Mouse (Mus musculus): ENCODE results near the gene Rnf157.
"Not testable (repeated sequence)": the region's sequence is repeated elsewhere in the genome, so short reads cannot be mapped to it uniquely, and the experiment has no call there.

Gene Rnf157

GRCm38 (mm10) chr11:116435992-116436724 is 23.3 kb upstream of the Rnf157 start:
- in situ Hi-C loops (cut with MboI; ENCODE audit: low pct_unique_long_range_greater_than_20kb in 1 of 2, low sequenced_read_pairs in 2 of 2, unreplicated experiment in 1 of 2): no loop called here

GRCm38 (mm10) chr11:116434967-116435752 is 22.3 kb upstream of the Rnf157 start:
- in situ Hi-C loops (cut with MboI; ENCODE audit: low pct_unique_long_range_greater_than_20kb in 1 of 2, low sequenced_read_pairs in 2 of 2, unreplicated experiment in 1 of 2): no loop called here

GRCm38 (mm10) chr11:116434287-116434966 is 21.6 kb upstream of the Rnf157 start:
- in situ Hi-C loops (cut with MboI; ENCODE audit: low pct_unique_long_range_greater_than_20kb in 1 of 2, low sequenced_read_pairs in 2 of 2, unreplicated experiment in 1 of 2): no loop called here

GRCm38 (mm10) chr11:116433356-116434286 is 20.8 kb upstream of the Rnf157 start, which contains the start of gene Ubald2:
Gene Ubald2 (plus strand): TSS chr11:116434094.
- in situ Hi-C loops (cut with MboI; ENCODE audit: low pct_unique_long_range_greater_than_20kb in 1 of 2, low sequenced_read_pairs in 2 of 2, unreplicated experiment in 1 of 2): no loop called here

- in situ Hi-C loops (cut with MboI; ENCODE audit: low pct_unique_long_range_greater_than_20kb in 1 of 2, low sequenced_read_pairs in 2 of 2, unreplicated experiment in 1 of 2): no loop called here
Measured at GRCm38 (mm10) chr11:116432593-116433355, 19.9 kb upstream of the Rnf157 start.

DNA sequence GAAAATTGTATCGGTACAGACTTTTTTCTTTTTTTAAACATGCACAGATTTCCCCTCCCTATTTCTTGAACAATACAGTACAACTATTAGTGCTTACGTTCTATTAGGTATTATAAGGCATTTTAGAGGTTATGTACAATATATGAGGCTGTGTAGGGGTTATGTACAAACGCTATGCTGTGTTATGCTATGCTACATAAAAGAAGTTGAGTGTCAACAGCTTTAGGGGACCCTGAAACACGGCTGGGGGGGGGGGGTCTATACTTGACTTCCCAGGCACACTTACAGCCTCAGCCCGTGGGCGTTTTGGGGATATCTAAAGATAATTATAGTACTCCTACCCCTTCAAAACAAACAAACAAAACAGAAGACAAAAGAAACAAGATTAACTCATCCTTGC is 19.3 kb upstream of the Rnf157 start:
- in situ Hi-C loops (cut with MboI; ENCODE audit: low pct_unique_long_range_greater_than_20kb in 1 of 2, low sequenced_read_pairs in 2 of 2, unreplicated experiment in 1 of 2): no loop called here

- in situ Hi-C loops (cut with MboI; ENCODE audit: low pct_unique_long_range_greater_than_20kb in 1 of 2, low sequenced_read_pairs in 2 of 2, unreplicated experiment in 1 of 2): no loop called here
Measured at GRCm38 (mm10) chr11:116431428-116432077, 18.7 kb upstream of the Rnf157 start.

DNA sequence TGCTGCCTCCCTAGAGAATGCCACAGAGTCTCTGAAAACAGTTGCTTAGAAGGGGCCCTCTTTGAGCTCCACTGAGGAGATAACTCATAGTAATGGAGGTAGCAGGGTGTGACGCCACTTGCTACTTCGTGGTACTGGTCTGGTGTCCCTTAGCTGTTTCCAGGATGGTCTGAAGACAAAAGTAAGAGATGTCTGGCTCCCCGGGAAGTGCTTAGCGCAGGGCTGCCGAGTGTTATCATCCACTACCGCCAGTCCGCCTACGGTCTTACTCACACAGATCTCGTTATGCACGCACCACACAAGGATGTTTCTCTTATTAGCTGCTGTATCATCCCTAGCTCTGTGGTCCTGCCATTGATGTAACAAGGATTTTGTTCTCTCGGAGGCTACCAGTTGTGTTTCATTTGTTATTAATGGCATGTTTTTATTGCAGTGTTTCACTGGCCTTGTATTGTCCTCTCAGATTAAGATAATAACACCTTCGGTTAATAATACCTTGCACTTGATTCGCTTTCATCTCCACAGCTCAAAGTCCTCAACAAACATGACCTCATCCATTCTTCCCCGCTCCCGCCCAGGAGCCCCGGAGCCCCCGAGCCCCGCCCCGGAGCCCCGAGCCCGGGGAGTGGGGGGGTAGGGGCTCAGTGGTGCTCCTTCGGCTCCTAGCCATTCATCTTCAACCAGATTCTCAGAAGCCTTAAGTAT is 18.0 kb upstream of the Rnf157 start:
- in situ Hi-C loops (cut with MboI; ENCODE audit: low pct_unique_long_range_greater_than_20kb in 1 of 2, low sequenced_read_pairs in 2 of 2, unreplicated experiment in 1 of 2): no loop called here

DNA sequence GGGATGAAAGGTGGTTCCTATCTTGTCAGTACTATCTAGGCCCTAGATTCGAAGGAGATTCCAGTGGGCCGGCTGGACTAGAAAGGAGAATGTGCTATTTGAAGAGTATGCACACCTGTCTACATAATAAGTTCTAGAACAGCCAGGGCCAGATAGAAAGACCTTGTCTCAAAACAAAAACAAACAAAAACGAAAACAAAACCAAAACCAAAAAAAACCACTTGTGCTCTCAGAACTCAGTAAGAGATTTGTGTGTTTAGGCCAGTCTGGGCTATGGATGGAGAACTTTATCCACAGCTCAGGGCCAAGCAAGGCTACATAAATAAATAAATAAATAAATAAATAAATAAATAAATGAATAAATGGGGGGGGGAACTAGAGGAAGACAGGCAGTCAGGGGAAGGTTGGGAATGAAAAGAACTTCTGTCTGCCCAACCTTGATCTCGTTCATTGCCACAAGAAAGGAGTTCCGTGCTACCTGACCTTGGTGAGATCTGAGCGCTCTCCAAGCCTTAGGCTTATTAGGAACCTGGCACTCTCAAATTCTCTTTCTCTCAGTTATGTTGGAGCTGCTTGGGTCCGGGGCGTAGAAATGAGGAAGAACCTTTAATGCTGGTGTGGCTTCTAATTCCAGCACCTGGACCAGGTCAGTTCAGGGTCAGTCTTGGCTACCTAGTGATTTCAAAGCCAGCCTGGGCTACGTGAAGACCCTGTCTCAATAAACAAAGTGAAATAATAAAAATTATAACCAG is 17.2 kb upstream of the Rnf157 start:
- in situ Hi-C loops (cut with MboI; ENCODE audit: low pct_unique_long_range_greater_than_20kb in 1 of 2, low sequenced_read_pairs in 2 of 2, unreplicated experiment in 1 of 2): no loop called here

- in situ Hi-C loops (cut with MboI; ENCODE audit: low pct_unique_long_range_greater_than_20kb in 1 of 2, low sequenced_read_pairs in 2 of 2, unreplicated experiment in 1 of 2): no loop called here
Measured at GRCm38 (mm10) chr11:116428872-116429859, 16.3 kb upstream of the Rnf157 start.

DNA sequence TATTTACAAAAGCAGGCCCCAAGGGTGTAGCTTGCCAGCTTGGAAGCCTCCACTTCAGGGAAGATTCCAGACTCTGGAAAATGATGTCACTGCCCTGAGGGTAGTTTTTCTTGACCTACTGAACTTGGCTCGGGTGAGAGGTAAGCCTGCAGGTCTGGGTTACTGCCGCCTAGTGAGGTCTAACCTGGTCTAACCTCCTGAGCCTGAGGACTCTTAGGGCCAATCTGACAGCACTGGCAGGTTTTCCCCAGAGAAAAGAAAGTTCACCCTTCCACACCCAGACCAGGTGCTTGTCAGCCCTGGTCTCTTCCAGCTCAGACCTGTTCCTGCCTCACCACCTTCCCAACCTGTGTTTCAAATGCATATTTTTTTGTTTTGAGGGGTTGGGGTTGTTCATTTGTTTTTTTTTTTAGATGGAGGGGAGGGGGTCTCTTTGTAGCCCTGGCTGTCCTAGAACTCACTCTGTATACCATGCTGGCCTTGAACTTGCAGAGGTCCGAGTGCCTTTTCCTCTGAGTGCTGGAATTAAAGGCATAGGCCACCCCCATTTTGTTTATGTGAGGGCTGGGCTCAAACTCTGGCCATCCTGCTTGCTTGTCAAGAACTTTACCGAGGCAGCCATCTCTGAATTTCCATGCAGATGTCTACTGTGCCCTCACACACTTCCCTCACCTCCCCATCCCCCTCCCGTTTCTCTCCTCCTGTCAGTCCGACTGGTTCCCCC is 14.2 kb upstream of the Rnf157 start:
- in situ Hi-C loops (cut with MboI; ENCODE audit: low pct_unique_long_range_greater_than_20kb in 1 of 2, low sequenced_read_pairs in 2 of 2, unreplicated experiment in 1 of 2): no loop called here

- in situ Hi-C loops (cut with MboI; ENCODE audit: low pct_unique_long_range_greater_than_20kb in 1 of 2, low sequenced_read_pairs in 2 of 2, unreplicated experiment in 1 of 2): not testable (repeated sequence)
Measured at GRCm38 (mm10) chr11:116426328-116426727, 13.5 kb upstream of the Rnf157 start.

GRCm38 (mm10) chr11:116424621-116425407 is 12.0 kb upstream of the Rnf157 start:
- in situ Hi-C loops (cut with MboI; ENCODE audit: low pct_unique_long_range_greater_than_20kb in 1 of 2, low sequenced_read_pairs in 2 of 2, unreplicated experiment in 1 of 2): no loop called here
